Mouse (Mus musculus) lung, adult 2 months (tissue): ENCODE measurements around the gene Ptges. TPM values are rescaled to one million over a fixed set of nuclear protein-coding genes. Genes with fewer than 3 reads are reported as not detected.
A peak's percentile ranks its signal among the peaks of the same experiment; 100 is the strongest.

ENCODE experiments used
- DNase-seq: peaks from one replicate; pipeline ENCODE4 v3.0.0; 2022
- H3K4me1 ChIP-seq: fragments of 200-500 bp; 2 replicates; pipeline ENCODE4 v1.6.1; 2011; ENCODE audit warnings: low read length; ENCODE audit not compliant: control insufficient read depth, insufficient read depth
- H3K4me3 ChIP-seq: fragments of 200-500 bp; replicated peaks from 2 replicates; pipeline ENCODE3; 2011; ENCODE audit warnings: low read depth, mild to moderate bottlenecking, control low read depth, low read length; ENCODE audit errors: extremely low read depth
- CTCF ChIP-seq: fragments of 200-500 bp; IDR thresholded peaks from 2 replicates; pipeline ENCODE4 v1.5.1; 2011; ENCODE audit warnings: mild to moderate bottlenecking, low read length, control low read depth; ENCODE audit not compliant: insufficient read depth
- POLR2A ChIP-seq: fragments of 200-500 bp; IDR thresholded peaks from 2 replicates; pipeline ENCODE4 v1.6.1; 2011; ENCODE audit warnings: low read depth, mild to moderate bottlenecking, control low read depth, low read length, borderline replicate concordance; ENCODE audit errors: extremely low read depth
- WGBS: fragments of 180-500 bp; shearing (Covaris S2); methylation state at CpG from one replicate; pipeline ENCODE4 v1.1.7; 2018; 5-methylcytosine and 5-hydroxymethylcytosine counted together
- polyA plus RNA-seq: library from polyadenylated mRNA; depleted of rRNA; stranded (reverse); fragments of >200 nt; gene quantifications from 2 replicates; pipeline ENCODE4 v1.2.3, GENCODE M21; 2012

Ptges gene
- polyA plus RNA-seq, 1 experiment = 42.3 TPM

DNA sequence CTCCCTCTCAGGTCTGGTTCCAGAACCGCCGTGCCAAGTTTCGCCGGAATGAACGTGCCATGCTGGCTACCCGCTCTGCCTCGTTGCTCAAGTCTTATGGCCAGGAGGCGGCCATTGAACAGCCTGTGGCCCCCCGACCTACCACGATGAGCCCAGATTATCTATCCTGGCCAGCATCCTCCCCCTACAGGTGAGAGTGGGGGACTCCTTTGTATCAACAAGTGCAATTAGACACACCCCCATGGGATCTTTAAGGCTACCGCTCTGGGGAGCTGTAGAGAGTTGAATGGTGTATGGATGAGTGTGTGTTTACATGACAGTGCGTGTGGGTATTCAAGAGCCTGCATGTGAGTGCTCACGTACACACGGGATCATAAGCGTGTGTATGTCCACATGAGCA, 50.2 kb downstream of the Ptges start:
- 92% methylated on average over 15 of the region's 15 CpGs for WGBS
- Histone ChIP-seq H3K4me1 (no peaks in the 10 kb centered on the region), H3K4me3 (no peak overlapping the region)
- no peak for DNase-seq
- TF ChIP-seq CTCF (no peak), POLR2A (no peak)

DNA sequence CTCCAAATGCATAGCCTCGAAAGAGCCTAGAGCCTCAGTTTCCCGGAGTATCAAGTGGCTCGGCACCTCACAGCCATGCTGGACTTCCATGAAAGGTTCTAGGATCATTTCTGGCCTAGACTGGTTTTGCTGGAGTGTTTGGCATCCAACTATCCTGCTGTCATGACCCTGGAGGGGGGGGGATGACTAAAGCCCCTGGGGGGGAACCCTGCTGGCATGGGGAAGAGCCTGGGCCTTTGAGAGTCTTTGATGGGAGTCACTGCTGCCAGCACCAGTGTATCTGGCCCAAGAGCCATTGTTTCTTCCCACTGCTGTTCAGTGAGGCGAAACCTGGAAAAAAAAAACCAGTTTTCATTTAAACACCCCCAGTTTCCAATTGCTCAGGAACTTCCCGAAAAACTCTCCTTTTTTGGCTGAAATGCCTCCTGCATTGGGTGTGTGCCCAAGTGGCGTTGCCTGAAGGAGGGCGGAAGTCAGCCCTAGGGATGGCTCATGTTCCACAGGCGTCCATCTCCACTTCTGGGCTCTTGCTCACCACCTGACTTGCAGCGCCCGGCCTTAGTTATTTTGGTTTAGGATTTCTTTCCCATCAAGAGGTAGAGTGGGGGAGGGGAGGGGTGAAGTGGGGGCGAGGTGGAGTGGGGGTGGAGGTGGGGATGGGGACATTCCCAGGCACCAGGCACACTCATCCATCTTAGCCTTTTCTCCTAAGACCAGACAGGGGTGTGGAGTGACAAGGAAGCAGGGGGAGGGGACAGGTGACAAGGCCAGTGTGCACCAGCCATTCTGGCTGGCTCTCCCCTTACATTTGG, 53.8 kb downstream of the Ptges start:
- 50% methylated on average over 11 of the region's 11 CpGs for WGBS
- H3K4me1 ChIP-seq = no peaks in the 10 kb centered on the region
- no peak overlapping the region for H3K4me3 ChIP-seq
- DNase-seq = no peak
- no peak for TF ChIP-seq CTCF
- TF ChIP-seq POLR2A = no peak

DNA sequence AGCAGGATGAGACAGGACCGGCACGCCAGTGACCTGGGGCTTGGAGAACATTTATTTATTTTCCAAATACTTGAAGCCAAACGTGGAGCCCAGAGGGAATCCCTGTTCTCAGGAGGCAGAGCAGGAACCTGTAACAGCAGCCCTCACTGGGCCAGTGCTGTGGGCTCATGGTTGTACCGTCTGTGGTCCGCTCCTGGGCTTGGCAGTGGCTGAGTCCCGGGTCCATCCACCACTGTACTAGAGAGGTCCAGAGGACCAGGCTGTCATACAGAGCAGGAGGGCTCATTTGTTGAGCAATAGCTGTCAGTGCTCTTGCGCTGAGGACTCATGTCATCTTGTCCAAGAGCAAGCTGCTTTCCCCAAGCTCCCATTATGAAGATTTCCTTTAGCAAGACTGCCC, 54.6 kb downstream of the Ptges start:
- TF ChIP-seq CTCF (no peak), POLR2A (no peak)
- WGBS = 58% methylated on average over 7 of the region's 7 CpGs
- DNase-seq = no peak
- H3K4me3 ChIP-seq = no peak overlapping the region
- no peaks in the 10 kb centered on the region for H3K4me1 ChIP-seq

DNA sequence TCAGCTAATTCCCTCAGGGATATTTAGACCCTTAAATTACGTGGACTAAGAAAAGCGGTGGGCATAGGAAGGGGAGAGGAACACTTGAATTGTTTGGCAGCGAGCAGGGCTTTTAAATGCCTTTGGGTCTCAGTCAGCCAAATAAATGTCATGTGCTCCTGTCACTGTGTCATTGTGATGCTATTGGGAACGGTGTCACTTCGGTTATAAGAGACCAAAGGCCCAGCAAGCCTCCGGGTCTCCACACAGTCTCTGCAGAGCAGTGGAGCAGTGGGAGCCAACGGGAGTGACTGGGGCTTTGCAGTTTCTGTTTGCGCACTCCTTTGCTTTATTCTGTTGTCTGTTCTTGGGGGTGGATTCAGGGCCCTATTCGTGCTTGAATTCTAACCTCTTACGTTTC, 55.2 kb downstream of the Ptges start:
- DNase-seq = no peak
- TF ChIP-seq CTCF = no peak
- TF ChIP-seq POLR2A = no peak
- Histone ChIP-seq H3K4me1 (no peaks in the 10 kb centered on the region), H3K4me3 (no peak overlapping the region)
- WGBS = 45% methylated on average over 10 of the region's 10 CpGs

DNA sequence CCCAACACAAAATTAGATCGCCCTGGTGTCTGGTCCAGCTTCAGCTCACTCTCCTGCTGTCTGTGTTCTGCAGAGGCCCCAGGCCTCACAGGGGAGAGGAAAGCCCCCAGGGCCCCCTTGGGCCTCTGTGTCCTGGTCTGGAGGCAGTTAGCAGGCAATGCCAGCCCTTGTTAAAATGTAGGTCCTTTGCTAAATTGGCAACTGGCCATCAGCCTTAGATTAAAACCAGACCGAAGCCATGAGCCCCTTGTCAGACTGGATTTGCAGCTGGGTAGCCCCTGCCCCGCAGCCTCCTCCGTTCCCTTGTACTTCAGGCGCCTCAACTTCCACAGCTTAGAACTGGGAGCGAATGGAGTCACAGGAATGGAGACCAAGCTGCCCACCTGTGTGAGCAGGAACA, 57.0 kb downstream of the Ptges start:
- H3K4me1 ChIP-seq = no peaks in the 10 kb centered on the region
- DNase-seq = no peak
- WGBS = 79% methylated on average over 6 of the region's 6 CpGs
- no peak for TF ChIP-seq CTCF
- no peak for TF ChIP-seq POLR2A
- no peak overlapping the region for H3K4me3 ChIP-seq

DNA sequence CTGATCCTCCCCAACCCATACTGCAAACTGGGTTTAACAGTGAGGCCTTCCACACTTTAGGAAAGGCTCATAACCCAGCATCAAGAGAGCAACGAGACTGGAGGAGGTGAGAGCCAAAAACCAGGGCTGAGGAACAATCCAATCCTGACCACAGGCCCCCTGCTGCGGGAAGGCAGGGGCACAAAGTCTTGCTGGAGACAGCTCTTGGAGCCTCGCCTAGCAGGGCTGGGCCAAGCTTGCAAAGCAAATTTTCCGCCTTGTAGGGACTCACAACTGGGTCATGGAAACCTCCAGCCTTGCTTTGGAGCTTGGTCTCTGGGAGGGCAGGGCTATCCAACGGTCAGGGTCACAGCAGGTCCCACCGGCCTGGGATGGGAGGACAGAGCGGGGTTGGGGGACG, 58.8 kb downstream of the Ptges start:
- TF ChIP-seq CTCF = no peak
- no peak for TF ChIP-seq POLR2A
- no peak for DNase-seq
- no peak overlapping the region for H3K4me3 ChIP-seq
- H3K4me1 ChIP-seq = no peaks in the 10 kb centered on the region
- WGBS = 66% methylated on average over 8 of the region's 8 CpGs

DNA sequence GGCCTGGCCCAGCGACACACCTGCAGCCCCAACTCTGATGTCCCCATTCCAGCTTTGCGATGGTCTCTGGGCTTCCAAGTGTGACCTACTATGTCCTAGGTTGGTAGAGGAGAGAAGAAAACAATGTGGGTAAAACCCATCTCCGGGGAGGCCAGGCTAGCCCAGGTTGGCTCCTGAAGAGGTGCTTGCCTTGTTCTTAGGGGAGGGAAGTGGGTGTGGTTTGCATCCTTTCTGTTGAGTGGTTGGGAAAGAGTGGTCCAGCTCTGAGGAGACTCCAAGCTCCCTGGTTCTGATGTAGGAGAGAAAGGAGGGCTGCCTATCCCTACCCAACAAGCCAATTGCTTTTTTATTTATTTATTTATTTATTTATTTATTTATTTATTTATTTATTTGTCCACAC, 64.2 kb downstream of the Ptges start:
- TF ChIP-seq POLR2A = no peak
- no peak for TF ChIP-seq CTCF
- H3K4me3 ChIP-seq = no peak overlapping the region
- WGBS = 68% methylated on average over 3 of the region's 3 CpGs
- peaks cover 3% of the 10 kb centered on the region; the same call in 1 of the 2 replicates for H3K4me1 ChIP-seq
- DNase-seq = no peak

DNA sequence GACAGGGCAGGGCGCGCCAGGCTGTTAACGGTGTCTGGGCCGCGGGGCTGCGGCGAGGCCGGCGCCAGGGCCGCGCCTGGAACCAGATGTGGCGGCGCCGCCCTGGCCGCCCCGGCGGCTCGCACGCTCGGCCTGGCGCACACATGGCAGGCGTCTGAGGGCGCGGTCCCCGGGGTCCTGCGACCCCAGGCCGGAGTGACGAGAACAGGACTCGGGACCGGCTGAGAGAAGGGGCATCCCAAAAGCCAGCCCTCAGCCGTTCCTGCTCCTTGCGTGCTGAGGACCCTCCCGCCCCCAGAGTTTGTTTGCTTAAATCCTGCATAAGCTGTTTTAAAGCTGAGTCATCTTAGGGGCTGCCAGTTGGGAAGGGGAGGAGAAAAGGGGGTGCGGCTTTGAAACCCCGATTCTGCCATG, 64.7 kb downstream of the Ptges start:
- TF ChIP-seq CTCF = no peak
- Histone ChIP-seq H3K4me3 (peak overlapping the region; percentile 14), H3K4me1 (peaks cover 3% of the 10 kb centered on the region; the same call in 1 of the 2 replicates)
- WGBS = 3% methylated on average over 35 of the region's 35 CpGs
- no peak for DNase-seq

DNA sequence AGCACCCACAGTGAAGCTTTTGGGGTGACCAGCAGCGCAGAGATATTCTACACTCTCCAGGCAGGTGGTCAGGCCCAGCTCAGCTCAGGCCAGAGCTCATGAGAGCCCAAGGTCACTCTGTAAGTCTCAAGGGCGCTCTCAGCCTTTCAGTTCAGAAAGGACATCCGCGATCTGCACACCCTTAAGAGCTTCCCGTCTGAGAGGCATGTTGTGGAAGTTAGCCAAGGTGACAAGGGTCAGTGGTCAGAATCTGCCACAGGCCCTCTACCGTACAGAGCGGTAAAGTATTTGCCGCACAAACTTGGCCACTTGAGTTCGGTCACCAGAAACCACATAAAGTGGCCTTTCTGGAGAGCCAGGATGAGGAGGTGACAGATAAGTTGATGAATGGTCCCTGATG, 66.1 kb downstream of the Ptges start:
- 44% methylated on average over 9 of the region's 9 CpGs for WGBS
- no peak for DNase-seq
- TF ChIP-seq POLR2A = no peak
- no peak for TF ChIP-seq CTCF
- Histone ChIP-seq H3K4me1 (peaks cover 3% of the 10 kb centered on the region; the same call in 1 of the 2 replicates), H3K4me3 (no peak overlapping the region)

DNA sequence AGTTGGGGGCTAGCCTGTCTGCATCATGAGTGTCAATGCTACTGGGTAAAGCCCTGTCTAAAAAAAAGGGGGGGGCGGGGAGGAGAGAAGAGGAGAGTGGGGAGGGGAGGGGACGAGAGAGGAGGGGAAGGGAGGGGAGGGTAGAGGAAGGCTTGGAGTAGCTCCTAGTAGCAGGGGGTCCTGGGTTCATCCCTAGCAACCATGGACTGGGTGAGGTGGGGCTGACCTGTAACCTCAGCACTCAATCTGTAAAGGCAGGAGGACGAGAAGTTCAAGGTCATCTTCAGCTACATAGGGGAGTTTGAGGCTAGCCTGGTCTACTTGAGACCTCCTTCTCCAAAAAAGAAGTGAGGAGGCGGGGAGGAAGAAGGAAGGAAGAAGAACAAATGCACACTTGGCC, 67.6 kb downstream of the Ptges start:
- H3K4me3 ChIP-seq = no peak overlapping the region
- peaks cover 3% of the 10 kb centered on the region; the same call in 1 of the 2 replicates for H3K4me1 ChIP-seq
- WGBS = 68% methylated on average over 4 of the region's 4 CpGs
- TF ChIP-seq CTCF (no peak), POLR2A (no peak)
- no peak for DNase-seq
